Mouse (Mus musculus) embryonic facial prominence, embryonic 10.5 days (tissue): ENCODE data around the gene Prom2. TPM values are rescaled to one million over a fixed set of nuclear protein-coding genes. Genes with fewer than 3 reads are reported as not detected.

ENCODE experiments used
- DNase-seq: peaks from one replicate; pipeline ENCODE4 v3.0.0-alpha.2; 2017; ENCODE audit warnings: low spot score
- H3K27ac ChIP-seq: fragments of 300-500 bp; sonication (generic); replicated peaks from 2 replicates; pipeline ENCODE4 v1.5.1; 2016; ENCODE audit warnings: mild to moderate bottlenecking
- H3K27me3 ChIP-seq: fragments of 300-500 bp; sonication (generic); replicated peaks from 2 replicates; pipeline ENCODE4 v1.6.1; 2016; ENCODE audit warnings: low read depth, mild to moderate bottlenecking; ENCODE audit not compliant: poor library complexity, severe bottlenecking
- H3K36me3 ChIP-seq: fragments of 300-500 bp; sonication (generic); replicated peaks from 2 replicates; pipeline ENCODE4 v1.6.1; 2016; ENCODE audit warnings: mild to moderate bottlenecking, moderate library complexity
- H3K4me1 ChIP-seq: fragments of 300-500 bp; sonication (generic); 2 replicates; pipeline ENCODE4 v1.6.1; 2016
- H3K4me3 ChIP-seq: fragments of 300-500 bp; sonication (generic); 2 replicates; pipeline ENCODE4 v1.5.1; 2016; ENCODE audit warnings: mild to moderate bottlenecking, moderate library complexity
- H3K9me3 ChIP-seq: fragments of 300-500 bp; sonication (generic); 2 replicates; pipeline ENCODE4 v1.6.1; 2016; ENCODE audit warnings: mild to moderate bottlenecking
- WGBS: fragments of 180-500 bp; shearing (Covaris S2); methylation state at CpG from one replicate; pipeline ENCODE4 v1.1.7; 2016; 5-methylcytosine and 5-hydroxymethylcytosine counted together
- polyA plus RNA-seq: library from polyadenylated mRNA; unstranded; fragments of >200 nt; fragmentation: Nextera tagmentation; extraction: Ambion mirVana; gene quantifications from 2 replicates; pipeline ENCODE4 v1.2.1, GENCODE M21; 2016

Prom2 gene
- 3.0 and 3.3 TPM in 2 replicates for polyA plus RNA-seq

DNA sequence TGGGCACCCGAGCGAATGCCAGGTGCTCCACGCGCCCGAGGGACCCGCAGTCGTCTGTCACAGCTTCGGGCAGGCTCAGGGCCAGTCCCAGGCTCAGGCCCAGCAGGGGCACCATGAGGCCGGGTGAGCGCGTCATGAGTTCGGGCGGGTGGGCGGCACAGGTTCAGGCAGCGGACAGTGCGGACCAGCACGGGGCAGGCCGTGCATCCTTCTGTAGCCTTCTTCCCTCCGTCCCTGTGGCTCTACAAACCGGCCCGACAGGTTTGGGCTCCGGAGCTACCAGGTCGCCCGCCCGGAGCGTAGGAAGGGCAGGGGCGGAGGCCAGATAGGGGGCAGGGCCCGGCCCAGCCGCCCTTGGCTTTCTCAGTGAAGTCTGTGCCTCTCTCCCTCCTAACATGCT lies at the start of gene Prom2:
Gene Prom2, minus strand, starts transcription at position 283 of the 400 bp plus-strand sequence.
- Histone ChIP-seq H3K36me3 (no peaks in the 10 kb centered on the region), H3K27ac (no peak within 1 kb of the TSS; the same call in 1 of the 2 replicates), H3K4me1 (peaks cover 15% of the 10 kb centered on the region), H3K4me3 (peak within 1 kb of the TSS; percentile 48), H3K9me3 (no peaks in the 10 kb centered on the region), H3K27me3 (peaks cover 84% of the 10 kb centered on the region)
- peak; percentile 66 for DNase-seq
- 3% methylated on average over 29 of the region's 29 CpGs for WGBS

DNA sequence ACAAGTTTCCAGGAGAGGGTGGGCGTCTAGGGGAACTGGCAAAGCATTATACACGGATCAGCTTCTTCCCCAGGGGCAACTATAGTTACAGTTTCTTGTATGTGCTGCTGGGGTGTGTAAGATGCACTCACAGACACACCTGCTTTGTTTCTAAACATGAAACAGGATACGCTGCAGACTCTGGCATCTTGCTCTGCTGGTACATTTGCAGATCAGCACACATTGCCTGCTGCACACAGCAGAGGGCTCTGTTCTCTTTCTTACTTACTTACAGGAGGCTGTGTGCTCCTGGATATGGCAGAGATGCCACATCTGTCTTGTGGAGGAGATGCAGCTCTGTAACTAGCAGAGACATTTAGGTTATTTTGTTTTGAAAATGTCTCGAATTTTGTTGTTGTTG lies 49.6 kb upstream of the Prom2 start:
- Histone ChIP-seq H3K4me3 (no peak overlapping the region), H3K4me1 (peaks cover 32% of the 10 kb centered on the region), H3K27ac (no peak overlapping the region), H3K27me3 (no peaks in the 10 kb centered on the region), H3K36me3 (peaks cover 51% of the 10 kb centered on the region), H3K9me3 (no peaks in the 10 kb centered on the region)
- WGBS: 75% methylated on average over 4 of the region's 4 CpGs
- DNase-seq: no peak

DNA sequence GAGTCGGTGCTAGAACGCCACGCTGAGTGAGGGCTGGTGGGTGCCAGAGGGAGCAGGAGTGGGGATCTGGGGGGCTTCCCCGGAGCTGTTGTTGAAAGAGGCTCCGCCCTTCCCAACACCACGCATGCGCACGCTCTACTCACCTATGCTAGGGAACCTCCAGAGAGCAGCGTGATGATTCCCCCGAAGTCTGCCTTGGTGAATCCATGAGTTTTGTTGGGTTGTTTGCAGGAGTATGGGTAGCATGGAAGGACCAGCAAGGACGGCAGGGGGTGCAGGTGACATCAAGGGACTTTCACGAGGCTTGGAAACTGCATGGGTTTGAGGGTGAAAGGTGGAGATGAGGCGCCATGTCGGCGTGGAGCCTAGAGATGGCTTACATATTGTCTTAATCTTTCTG lies 48.9 kb upstream of the Prom2 start:
- no peaks in the 10 kb centered on the region for H3K9me3 ChIP-seq
- no peak for DNase-seq
- H3K36me3 ChIP-seq: peaks cover 44% of the 10 kb centered on the region
- peaks cover 32% of the 10 kb centered on the region for H3K4me1 ChIP-seq
- 84% methylated on average over 15 of the region's 15 CpGs for WGBS
- H3K27me3 ChIP-seq: no peaks in the 10 kb centered on the region
- no peak overlapping the region for H3K4me3 ChIP-seq
- no peak overlapping the region for H3K27ac ChIP-seq

DNA sequence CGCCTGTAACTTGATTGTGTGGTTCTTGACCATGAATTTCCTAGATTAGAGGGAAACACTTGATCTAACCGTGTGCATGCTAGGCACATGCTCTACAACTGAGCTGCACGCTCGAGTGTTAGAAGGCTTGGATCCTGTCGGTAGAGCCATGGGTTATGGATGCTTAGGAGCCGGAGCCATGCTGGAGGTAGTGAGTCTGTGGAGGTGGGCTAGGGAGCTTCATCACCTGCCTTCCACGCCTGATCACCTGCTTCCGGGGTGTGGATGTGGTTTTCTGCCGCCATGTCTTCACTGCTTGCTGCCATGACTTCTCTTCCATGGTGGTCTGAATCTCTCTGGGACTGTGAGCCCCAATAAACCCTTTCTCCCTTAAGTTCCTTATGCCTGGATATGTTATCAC lies 47.6 kb upstream of the Prom2 start:
- no peak overlapping the region for H3K27ac ChIP-seq
- peaks cover 31% of the 10 kb centered on the region for H3K36me3 ChIP-seq
- DNase-seq: no peak
- WGBS: 91% methylated on average over 9 of the region's 9 CpGs
- no peaks in the 10 kb centered on the region for H3K9me3 ChIP-seq
- peaks cover 38% of the 10 kb centered on the region for H3K4me1 ChIP-seq
- no peak overlapping the region for H3K4me3 ChIP-seq
- H3K27me3 ChIP-seq: no peaks in the 10 kb centered on the region

DNA sequence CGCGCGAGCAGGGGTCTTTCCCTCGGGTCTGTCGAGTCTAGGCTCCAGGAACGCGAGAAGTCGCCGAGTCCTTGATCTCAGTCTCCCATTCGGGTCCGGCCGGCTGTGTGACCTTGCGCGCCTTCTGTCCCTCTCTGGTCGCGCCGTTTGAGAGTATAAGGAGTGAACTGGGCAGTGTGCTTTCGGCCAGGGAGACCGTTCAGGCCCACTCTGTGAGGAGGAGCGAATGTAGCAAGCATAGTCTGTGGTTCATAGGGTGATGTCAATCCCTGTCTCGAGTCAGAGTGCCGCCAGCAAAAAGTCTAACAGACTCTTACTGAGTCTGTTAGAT lies 46.2 kb upstream of the Prom2 start:
- Histone ChIP-seq H3K27ac (peak overlapping the region; percentile 99), H3K4me3 (peak overlapping the region; percentile 95), H3K36me3 (peaks cover 19% of the 10 kb centered on the region), H3K9me3 (no peaks in the 10 kb centered on the region), H3K27me3 (no peaks in the 10 kb centered on the region), H3K4me1 (peaks cover 44% of the 10 kb centered on the region)
- no peak for DNase-seq
- under 1% methylated on average over 22 of the region's 22 CpGs for WGBS

DNA sequence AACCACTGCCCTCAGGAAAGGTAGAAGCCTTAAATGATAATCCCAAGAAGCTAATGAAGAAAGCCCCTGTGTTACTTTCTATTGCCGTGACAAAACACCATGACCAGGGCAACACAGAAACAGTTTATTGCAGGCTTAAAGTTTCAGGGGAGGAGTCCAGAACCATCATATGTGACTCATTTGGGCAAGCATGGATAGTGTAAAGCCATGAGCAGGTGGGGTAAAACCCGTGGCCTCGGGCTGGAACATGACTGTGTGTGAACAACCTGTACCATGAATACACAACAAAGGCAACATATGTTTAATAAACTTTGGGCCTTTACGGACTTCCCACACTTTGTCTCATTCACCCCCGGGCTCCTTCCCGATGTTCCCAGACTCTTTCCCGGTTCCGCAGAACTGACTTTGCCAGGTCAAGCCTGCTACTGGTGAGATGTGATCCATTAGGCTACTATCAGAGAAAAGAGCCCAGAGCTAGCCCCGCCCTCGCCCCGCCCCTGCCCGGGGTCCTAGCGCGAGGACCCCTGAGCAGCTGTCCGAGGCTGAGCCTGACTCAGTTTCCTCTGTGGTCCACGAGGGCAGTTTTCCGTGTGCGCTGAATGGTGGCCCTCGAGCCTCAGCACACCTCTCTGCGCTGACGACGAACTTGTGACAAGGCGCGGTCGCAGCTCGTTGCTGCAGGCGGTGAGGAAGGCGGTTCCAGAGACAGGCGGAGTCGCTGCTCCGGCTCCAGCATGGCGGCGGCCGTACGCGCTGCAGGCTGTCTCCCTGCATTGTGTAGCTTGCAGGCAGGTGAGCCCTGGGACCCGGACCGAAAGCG lies 45.6 kb upstream of the Prom2 start, which contains the start of the genes Zfp661 and Mrps5:
Gene Zfp661, minus strand, starts transcription at position 401 of the 820 bp plus-strand sequence.
Gene Mrps5, plus strand, starts transcription at position 529 of the 820 bp plus-strand sequence.
- no peaks in the 10 kb centered on the region for H3K27me3 ChIP-seq
- peak within 1 kb of the TSS; percentile 95 for H3K4me3 ChIP-seq
- H3K27ac ChIP-seq: peak within 1 kb of the TSS; percentile 99
- peaks cover 44% of the 10 kb centered on the region for H3K4me1 ChIP-seq
- H3K36me3 ChIP-seq: peaks cover 13% of the 10 kb centered on the region
- peak; percentile 92 for DNase-seq
- 5% methylated on average over 39 of the region's 39 CpGs for WGBS
- H3K9me3 ChIP-seq: no peaks in the 10 kb centered on the region

DNA sequence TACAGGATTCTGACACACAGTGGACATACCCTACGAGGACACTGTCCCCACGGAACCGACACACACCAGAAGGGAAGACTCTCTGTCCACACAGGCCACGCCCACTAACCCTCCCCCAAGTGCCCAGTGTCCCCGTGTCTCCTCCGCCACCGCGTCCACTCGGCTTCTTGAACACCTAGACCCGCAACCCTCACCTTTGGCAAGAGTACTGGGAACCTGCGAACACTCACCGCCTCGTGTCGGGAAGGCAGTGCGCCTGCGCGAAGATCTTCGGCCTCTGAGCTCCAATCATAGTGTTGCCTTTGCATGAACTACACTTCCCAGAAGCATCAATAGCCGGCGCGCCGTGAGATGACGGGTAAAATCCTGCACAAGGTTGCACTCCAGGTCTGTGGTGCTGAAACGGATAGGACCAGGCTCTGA lies 43.2 kb upstream of the Prom2 start:
- Histone ChIP-seq H3K36me3 (0 out of 2 replicates have a peak, but pooled peaks cover 6% of the 10 kb centered on the region), H3K4me3 (peak overlapping the region; percentile 77), H3K9me3 (no peaks in the 10 kb centered on the region), H3K27me3 (no peaks in the 10 kb centered on the region), H3K4me1 (peaks cover 35% of the 10 kb centered on the region), H3K27ac (peak overlapping the region; percentile 72)
- under 1% methylated on average over 24 of the region's 24 CpGs for WGBS
- DNase-seq: peak; percentile 94

DNA sequence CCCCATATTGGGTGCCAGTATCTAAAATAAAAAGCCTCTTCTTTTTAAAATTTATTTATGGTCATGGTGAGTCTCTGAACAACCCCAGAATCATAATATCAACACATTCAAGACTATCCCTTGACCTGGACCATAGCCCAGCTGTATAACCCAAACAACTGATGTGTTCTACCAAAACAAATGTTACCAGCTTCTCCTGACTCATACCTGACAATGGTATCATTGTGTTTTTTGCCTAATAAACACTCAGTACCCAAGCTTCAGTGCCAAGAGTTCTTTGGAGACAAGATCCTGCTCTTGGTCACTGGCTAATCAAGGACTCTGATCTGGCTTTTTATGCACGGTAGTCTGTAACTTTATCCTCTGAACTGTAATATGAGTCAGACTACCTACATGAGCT lies 32.1 kb upstream of the Prom2 start:
- peaks cover 28% of the 10 kb centered on the region for H3K36me3 ChIP-seq
- H3K27ac ChIP-seq: no peak overlapping the region
- H3K4me1 ChIP-seq: no peaks in the 10 kb centered on the region
- 51% methylated on average over 1 of the region's 1 CpGs for WGBS
- H3K4me3 ChIP-seq: no peak overlapping the region
- no peak for DNase-seq
- H3K27me3 ChIP-seq: no peaks in the 10 kb centered on the region
- H3K9me3 ChIP-seq: peaks cover 11% of the 10 kb centered on the region

DNA sequence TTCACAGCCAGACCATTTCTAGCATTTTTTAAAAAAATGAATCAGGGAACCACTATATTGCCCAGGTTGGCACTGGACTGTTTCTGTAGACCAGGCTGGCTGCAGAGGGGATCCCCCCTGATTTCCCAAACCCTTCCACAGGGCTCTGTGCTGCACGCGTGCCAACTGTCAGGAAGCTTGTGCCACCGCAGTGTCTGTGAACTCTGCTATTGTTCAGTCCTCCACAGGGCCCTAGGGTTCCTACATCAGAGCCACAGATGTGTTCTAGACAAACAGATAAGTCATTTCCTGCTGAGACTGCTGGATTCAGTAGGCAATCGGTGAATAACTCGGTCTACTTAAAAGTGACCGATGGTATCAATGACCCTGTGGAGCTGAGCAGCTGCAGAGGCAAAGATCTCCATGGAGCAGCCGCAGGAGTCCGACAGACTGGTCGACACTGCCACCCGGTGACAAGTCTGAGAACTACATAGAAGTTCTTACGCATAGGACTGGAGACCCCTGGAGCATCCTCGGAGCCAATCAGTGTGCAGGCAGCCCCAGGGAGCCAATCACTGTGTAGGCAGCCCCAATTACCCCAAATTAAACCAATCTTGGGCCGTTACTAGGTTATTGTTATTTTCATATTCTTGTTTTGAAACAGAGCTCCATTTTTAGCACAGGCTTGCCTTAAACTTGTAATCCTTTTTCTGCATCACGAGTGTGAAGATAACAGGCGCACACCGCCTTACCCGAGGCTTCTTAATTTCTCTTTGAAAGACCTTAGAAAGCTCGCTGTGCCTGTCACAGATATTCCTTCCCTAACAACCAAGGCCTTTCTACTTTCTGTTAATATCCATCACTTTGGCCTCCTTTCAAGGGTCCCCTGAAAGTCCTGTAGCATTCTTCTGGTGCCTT lies 18.1 kb upstream of the Prom2 start:
- Histone ChIP-seq H3K27ac (peak overlapping the region; percentile 73), H3K9me3 (no peaks in the 10 kb centered on the region), H3K27me3 (peaks cover 19% of the 10 kb centered on the region; the same call in 1 of the 2 replicates), H3K4me1 (peaks cover 9% of the 10 kb centered on the region; the same call in 1 of the 2 replicates), H3K36me3 (no peaks in the 10 kb centered on the region), H3K4me3 (peak overlapping the region; percentile 45)
- WGBS: 19% methylated on average over 18 of the region's 18 CpGs
- peak; percentile 91 for DNase-seq

DNA sequence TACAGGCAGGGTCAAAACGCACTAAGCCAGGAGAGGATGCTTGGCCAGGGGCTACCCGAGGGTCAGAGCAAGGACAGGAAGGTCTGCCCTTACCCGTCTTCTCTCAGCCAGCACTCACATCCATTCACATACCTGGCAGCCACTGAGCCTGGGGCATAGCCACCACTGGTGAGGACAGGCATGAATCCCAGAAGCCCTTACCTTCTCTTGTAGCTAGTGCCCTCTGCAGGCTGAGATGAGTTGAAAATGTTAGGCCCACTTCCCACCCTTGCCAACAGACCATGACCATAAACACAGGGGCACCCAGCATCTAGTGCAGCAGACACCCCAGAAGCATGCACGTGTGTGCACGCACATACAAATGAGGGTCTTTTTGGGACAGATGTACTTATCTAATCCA lies 9.8 kb upstream of the Prom2 start:
- no peak overlapping the region for H3K27ac ChIP-seq
- DNase-seq: no peak
- WGBS: 48% methylated on average over 5 of the region's 5 CpGs

DNA sequence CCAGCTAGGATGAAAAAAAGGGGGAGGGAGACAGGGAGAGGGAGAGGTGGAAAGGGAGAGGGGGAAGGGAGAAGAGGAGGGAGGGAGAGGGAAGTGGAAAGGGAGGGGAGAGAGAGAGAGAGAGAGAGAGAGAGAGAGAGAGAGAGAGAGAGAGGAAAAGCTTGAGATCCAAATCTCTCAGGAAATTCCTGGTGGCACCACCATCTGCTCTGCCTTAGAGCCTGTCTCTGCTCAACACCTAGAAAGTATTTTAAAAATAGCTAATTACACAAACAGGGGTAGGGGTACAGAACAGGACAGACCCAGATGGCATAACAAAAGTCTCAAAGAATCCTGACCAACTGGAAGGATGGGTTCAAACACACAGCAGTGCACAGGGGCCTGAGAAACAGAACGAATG lies 9.2 kb upstream of the Prom2 start:
- Histone ChIP-seq H3K27ac (no peak overlapping the region), H3K27me3 (peaks cover 6% of the 10 kb centered on the region; the same call in 1 of the 2 replicates), H3K36me3 (no peaks in the 10 kb centered on the region), H3K9me3 (no peaks in the 10 kb centered on the region), H3K4me1 (peaks cover 12% of the 10 kb centered on the region), H3K4me3 (no peak overlapping the region)
- WGBS: 78% methylated on average over 1 of the region's 1 CpGs
- no peak for DNase-seq

More for the DNA sequence above, 9.8 kb upstream of the Prom2 start:
- Histone ChIP-seq H3K4me1 (peaks cover 12% of the 10 kb centered on the region), H3K27me3 (no peaks in the 10 kb centered on the region; the same call in 1 of the 2 replicates), H3K36me3 (no peaks in the 10 kb centered on the region), H3K4me3 (no peak overlapping the region), H3K9me3 (no peaks in the 10 kb centered on the region)

DNA sequence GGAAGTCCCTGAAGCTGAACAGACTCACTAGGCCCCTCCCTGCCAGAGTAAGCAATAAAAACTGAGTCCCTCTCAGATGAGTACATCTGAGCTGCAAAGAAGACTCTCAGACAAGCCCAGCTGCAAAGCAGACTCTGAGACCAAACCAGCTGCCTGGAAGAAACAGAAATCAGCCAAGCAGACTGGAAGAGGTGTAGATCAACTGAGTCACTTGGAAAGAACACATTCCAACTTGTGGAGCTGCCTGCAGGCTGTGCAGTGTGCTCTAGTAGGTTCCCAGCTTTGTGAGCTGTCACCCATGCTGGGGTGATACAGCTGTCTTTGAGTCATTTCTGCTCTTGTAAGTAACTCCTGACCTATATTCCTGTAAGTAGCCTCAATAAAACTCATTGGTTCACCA lies 8.4 kb upstream of the Prom2 start:
- Histone ChIP-seq H3K36me3 (no peaks in the 10 kb centered on the region), H3K9me3 (no peaks in the 10 kb centered on the region), H3K27me3 (peaks cover 11% of the 10 kb centered on the region; the same call in 1 of the 2 replicates), H3K27ac (no peak overlapping the region), H3K4me1 (peaks cover 12% of the 10 kb centered on the region), H3K4me3 (no peak overlapping the region)
- no peak for DNase-seq
